In genomic region chrX:14792261-14792660, GRCm38 (mm10) we compare ENCODE assay signal across 3 mouse cellular contexts.
A peak's percentile ranks its signal among the peaks of the same experiment; 100 is the strongest.
DNase-seq lines count a peak whose midpoint lies in the region; TF ChIP-seq lines count a peak whose summit lies in the region.
"Not testable (repeated sequence)": the region's sequence is repeated elsewhere in the genome, so short reads cannot be mapped to it uniquely, and the experiment has no call there.

No protein-coding gene starts in this region.

- H3K4me3 ChIP-seq in kidney, adult 2 months (ENCODE audit: insufficient read depth, low read depth, low read length); liver, adult 2 months (ENCODE audit: insufficient read depth, low read depth, low read length): not testable (repeated sequence)

- not testable (repeated sequence) for H3K79me2 ChIP-seq in liver, adult 2 months (ENCODE audit: control insufficient read depth, insufficient read depth, low read length)

- H3K4me1 ChIP-seq in kidney, adult 2 months (ENCODE audit: control insufficient read depth, insufficient read depth, low read length); liver, adult 2 months (ENCODE audit: control insufficient read depth, insufficient read depth, low read length): not testable (repeated sequence)

- H3K9ac ChIP-seq in liver, adult 2 months (ENCODE audit: low read depth, low read length) = not testable (repeated sequence)

- not testable (repeated sequence) for H3K27me3 ChIP-seq in kidney, adult 2 months (replicated peaks; ENCODE audit: control insufficient read depth, insufficient read depth, low read length); liver, adult 2 months (ENCODE audit: control insufficient read depth, insufficient read depth, low read length)

- TF ChIP-seq POLR2A in kidney, adult 2 months (IDR thresholded peaks at IDR 0.05; ENCODE audit: low read depth, low read length); liver, adult 2 months (IDR thresholded peaks at IDR 0.05; ENCODE audit: extremely low read depth, insufficient read depth, low read length): not testable (repeated sequence)

- not testable (repeated sequence) for H3K36me3 ChIP-seq in kidney, adult 2 months (ENCODE audit: control insufficient read depth, insufficient read depth, low read length); liver, adult 2 months (ENCODE audit: control insufficient read depth, insufficient read depth, low read length)

- not testable (repeated sequence) for H3K27ac ChIP-seq in kidney, adult 2 months (ENCODE audit: insufficient read depth, low read depth, low read length); liver, adult 2 months (replicated peaks; ENCODE audit: insufficient read depth, low read depth, low read length)

- DNase-seq in kidney, adult 2 months = peak; percentile 61
- peak; percentile 73 for DNase-seq in kidney, adult 9 months
- peak; percentile 29 for DNase-seq in liver, adult 2 months (ENCODE audit: extremely low read depth, low read depth, low spot score)

- 61% methylated on average over 2 of the region's 2 CpGs for WGBS in kidney, adult 2 months
- WGBS in liver, adult 2 months = 73% methylated on average over 2 of the region's 2 CpGs

- not testable (repeated sequence) for TF ChIP-seq CTCF in kidney, adult 2 months (conservative IDR thresholded peaks at IDR 0.05; ENCODE audit: insufficient read depth, insufficient read length, low read depth, low read length); liver, adult 2 months (IDR thresholded peaks at IDR 0.05; ENCODE audit: low read depth, low read length)
